Mouse (Mus musculus): Measurements from ENCODE around the gene Prokr1. TPM values are rescaled to one million over a fixed set of nuclear protein-coding genes. Genes with fewer than 3 reads are reported as not detected.

Gene Prokr1
- total RNA-seq, 2 experiments from 2014 or later: 0.08 to 0.17 TPM

DNA sequence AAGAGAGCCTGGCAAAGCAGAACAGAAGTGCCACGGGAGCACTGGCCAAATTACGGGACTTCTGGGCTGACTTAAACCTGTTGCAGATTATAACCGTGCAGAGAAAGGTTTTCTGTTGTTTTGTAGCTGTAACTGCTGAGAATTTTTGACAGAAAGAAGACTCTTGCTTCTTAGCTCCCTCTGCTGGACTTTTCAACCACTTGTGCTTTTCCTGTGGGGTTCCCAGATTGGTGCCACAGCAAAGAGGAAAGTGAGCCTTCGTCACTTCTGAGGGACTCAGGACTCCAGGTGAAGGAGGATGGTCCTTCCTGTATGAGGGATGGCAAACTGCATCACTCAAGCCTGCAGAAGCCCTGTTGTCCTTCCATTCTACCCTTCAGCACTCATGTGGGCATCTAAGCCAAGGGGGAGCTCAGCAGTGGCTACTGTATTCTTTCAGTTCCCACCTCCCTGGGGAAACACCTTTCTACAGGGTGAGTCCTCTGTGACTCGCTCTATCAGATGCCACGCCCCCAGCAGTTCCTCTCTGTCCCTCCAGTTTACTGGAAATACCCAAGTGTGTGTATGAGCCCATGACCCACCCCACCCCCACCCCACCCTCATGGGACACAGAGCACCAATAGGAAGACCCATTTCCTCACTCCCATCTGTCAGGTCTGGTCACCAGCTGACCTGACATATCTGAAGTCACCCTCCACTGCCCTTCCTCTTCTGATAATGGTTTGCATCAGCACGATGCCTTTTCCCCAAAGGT is 38.3 kb downstream of the Prokr1 start:
- peak; percentile 3 to 14 for DNase-seq (ENCODE audit: low spot score in 2 of 2)
- no peak overlapping the region for H3K27ac ChIP-seq
- peak; percentile 76 for TF ChIP-seq CTCF (conservative IDR thresholded peaks at IDR 0.05)
- no peak overlapping the region for H3K4me3 ChIP-seq

GRCm38 (mm10) chr6:87547836-87548235 is 42.7 kb downstream of the Prokr1 start:
- DNase-seq (ENCODE audit: low spot score in 2 of 2): no peak
- no peak for TF ChIP-seq CTCF (conservative IDR thresholded peaks at IDR 0.05)
- no peak overlapping the region for H3K27ac ChIP-seq
- H3K4me3 ChIP-seq: no peak overlapping the region

DNA sequence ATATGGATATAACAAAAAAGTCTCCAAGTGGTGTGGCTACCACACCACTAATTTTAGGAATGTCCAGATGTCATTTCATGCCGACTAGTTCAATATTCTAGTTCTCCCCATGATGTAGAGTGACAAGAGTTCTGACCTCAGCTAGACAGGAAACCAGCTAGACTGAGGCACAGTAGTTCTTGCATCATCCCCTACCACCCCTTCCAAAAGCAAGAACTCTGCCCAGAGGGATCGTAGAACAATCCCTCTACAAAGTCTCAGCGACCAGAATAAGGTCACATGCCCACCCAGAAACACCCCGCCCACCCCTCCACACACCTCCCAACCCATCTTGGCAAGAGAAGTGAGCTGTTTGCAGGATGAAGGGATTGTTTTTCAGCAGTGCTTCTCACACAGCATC is 43.1 kb downstream of the Prokr1 start:
- TF ChIP-seq CTCF (conservative IDR thresholded peaks at IDR 0.05): no peak
- no peak overlapping the region for H3K27ac ChIP-seq
- no peak overlapping the region for H3K4me3 ChIP-seq
- no peak for DNase-seq (ENCODE audit: low spot score in 2 of 2)

DNA sequence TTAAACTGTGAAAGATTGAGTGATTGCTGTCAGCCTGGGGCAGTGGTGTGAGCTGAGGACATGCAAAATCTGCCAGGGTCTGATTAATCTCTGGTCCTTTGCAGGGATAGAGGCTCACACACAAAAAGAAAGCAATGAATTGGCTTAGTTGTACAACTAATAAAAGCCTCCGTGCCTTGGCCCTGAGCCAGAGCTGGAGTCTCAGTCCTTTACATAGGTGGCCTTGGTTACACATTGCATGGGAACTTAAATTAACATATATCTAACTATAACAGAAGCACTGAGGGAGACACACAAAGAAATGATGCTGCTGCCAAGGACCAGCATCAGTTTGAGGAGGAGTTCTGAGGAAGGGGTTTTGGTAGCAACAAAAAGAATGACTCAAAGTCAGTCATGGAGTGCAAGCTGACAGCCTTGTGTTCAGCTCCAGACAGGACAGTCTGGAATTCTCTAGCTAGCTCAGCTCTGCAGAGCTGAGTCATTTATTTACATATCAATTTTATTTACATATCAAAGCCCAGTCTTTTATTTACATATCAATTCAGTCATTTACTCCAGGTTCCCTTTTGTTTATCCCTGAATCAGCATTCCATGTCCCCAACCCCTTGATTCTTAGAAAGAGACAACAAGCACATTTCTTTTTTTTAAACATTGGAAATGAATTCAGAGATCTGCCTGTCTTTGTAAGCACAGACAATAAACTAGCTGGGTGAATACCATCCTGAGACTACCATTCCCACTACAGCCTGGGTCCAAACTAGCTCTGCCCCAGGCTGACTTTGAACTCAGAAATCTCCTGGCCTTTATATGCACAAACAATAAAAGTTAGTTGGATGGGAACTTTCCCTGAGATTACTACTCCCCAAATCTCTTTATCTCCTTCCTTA is 45.0 kb downstream of the Prokr1 start:
- no peak overlapping the region for H3K27ac ChIP-seq
- no peak for TF ChIP-seq CTCF (conservative IDR thresholded peaks at IDR 0.05)
- H3K4me3 ChIP-seq: no peak overlapping the region
- no peak for DNase-seq (ENCODE audit: low spot score in 2 of 2)

- Histone ChIP-seq H3K27ac (no peak overlapping the region), H3K4me3 (no peak overlapping the region)
- DNase-seq (ENCODE audit: low spot score in 2 of 2): no peak
- TF ChIP-seq CTCF (conservative IDR thresholded peaks at IDR 0.05): no peak
These were observed 48.5 kb downstream of the Prokr1 start for GRCm38 (mm10) chr6:87542027-87542426.

DNA sequence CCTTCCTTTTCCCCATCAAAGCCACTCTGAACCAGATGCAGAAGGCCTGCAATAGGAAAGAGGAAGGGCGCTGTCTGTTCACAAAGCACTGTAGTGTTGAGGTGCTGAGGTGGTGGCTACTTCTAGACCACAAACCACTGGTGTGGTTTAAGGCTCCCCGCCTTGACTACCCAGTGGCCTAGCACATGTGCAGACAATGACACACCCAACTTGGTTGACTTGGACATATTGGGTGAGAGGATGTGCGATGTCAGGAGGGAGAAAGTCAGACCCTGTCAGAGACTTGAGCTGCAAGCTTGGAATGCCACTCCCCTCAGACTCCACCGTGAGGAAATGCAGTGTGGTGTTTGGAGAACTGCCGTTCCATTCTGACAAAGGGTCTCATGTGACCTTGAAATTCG is 49.4 kb downstream of the Prokr1 start:
- TF ChIP-seq CTCF (conservative IDR thresholded peaks at IDR 0.05): no peak
- no peak for DNase-seq (ENCODE audit: low spot score in 2 of 2)
- H3K27ac ChIP-seq: no peak overlapping the region
- H3K4me3 ChIP-seq: no peak overlapping the region

GRCm38 (mm10) chr6:87538376-87539270 is 51.9 kb downstream of the Prokr1 start:
- no peak overlapping the region for H3K4me3 ChIP-seq
- TF ChIP-seq CTCF (conservative IDR thresholded peaks at IDR 0.05): no peak
- no peak overlapping the region for H3K27ac ChIP-seq
- DNase-seq (ENCODE audit: low spot score in 2 of 2): no peak

- no peak for DNase-seq (ENCODE audit: low spot score in 2 of 2)
- H3K27ac ChIP-seq: no peak overlapping the region
- no peak for TF ChIP-seq CTCF (conservative IDR thresholded peaks at IDR 0.05)
- no peak overlapping the region for H3K4me3 ChIP-seq
These were observed 52.9 kb downstream of the Prokr1 start for GRCm38 (mm10) chr6:87537678-87538077.

GRCm38 (mm10) chr6:87536270-87536669 is 54.3 kb downstream of the Prokr1 start:
- no peak overlapping the region for H3K4me3 ChIP-seq
- DNase-seq (ENCODE audit: low spot score in 2 of 2): no peak
- TF ChIP-seq CTCF (conservative IDR thresholded peaks at IDR 0.05): no peak
- no peak overlapping the region for H3K27ac ChIP-seq

DNA sequence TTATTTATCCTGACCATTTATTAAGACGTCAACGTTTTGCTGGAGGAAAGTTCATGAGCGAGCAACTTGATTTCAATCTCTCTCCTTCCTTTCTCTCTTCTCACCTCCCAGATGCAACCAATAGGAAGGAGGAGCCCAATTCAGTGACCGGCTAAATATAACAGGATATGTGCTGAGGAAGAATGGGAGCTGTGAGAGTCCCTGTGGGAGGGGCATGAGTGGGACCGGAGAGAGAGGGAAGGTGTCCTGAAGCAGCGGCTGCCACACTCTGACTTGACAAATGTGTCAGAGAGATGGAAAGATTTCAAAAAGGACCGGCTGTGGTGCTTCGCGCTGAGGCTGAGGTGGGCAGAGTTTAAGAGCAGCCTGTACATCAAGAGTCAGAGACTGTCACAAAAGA is 54.9 kb downstream of the Prokr1 start:
- Histone ChIP-seq H3K4me3 (no peak overlapping the region), H3K27ac (no peak overlapping the region)
- TF ChIP-seq CTCF (conservative IDR thresholded peaks at IDR 0.05): no peak
- no peak for DNase-seq (ENCODE audit: low spot score in 2 of 2)

DNA sequence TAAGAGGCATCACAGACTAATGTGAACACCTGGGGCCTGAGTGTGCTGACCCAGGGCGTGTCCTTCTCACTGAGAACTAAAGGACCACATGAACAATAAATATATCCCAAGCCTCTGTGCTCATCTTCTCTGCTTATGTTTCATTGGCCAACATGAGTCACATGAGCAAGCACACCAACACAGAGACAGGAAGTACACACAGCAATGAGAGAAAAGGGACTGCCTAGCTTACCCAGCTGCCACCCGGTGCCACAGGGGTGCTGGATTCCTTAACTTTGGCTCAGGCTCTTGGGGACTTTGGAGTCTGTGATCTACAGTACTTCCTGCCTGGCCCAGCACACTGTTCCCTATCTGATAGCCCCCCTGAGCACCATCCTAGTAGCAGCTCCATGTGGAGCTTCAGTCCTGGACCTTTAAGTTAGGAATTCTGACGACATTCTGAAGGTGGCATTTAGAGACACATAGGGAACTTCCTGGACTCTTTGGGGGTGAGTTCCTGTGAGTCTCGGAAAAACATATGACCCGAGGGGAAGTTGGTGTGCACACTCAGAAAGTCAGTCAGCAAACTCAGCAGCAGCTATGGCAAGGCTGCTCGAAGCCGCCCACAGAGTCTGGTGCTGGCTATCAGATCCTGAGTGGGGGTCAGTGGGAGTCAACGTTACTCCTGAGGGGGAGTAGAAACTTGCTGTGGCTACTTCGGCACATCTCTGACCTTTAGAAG is 55.5 kb downstream of the Prokr1 start:
- H3K27ac ChIP-seq: no peak overlapping the region
- DNase-seq (ENCODE audit: low spot score in 2 of 2): no peak
- no peak for TF ChIP-seq CTCF (conservative IDR thresholded peaks at IDR 0.05)
- no peak overlapping the region for H3K4me3 ChIP-seq

Measured in layer of hippocampus, adult 2 months (tissue).